Mouse (Mus musculus): ENCODE data around the gene Plcl2. TPM values are rescaled to one million over a fixed set of nuclear protein-coding genes. Genes with fewer than 3 reads are reported as not detected.

The Plcl2 gene
- total RNA-seq, 2 experiments from 2014 or later, result 51.0 to 57.3 TPM

DNA sequence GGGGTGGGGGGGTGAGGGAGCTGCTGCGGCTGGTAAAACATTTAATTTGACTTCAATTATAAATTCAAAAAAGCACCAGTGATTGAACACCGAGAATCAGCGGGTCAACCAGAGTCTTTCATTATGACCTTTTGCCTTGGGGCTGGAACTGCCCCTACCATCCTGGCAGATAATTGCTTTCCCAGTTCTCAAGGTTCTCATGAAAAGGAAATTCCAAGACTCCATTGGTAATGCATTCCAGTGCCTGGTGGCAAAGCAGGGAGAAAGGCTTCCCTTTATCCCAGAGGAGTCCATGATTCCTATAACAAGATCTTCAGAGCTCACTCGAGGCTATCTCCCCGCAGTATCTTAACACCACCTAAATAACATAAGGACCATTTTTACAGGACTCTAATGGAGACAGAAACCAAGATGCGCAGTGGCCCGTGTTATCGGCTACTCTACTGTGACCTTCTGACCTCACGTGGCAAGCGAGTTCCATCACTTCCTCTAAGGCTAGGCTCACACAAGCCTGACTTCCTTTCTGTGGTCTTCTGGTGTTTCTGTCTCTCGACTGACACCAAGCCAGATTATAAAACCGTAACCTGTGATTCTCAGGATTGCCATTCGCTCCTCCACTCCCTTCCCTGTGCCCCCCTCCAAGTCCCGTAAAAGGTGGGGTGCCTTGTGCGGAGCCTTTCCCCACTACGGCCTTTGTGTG lies 10.0 kb upstream of the Plcl2 start:
- no peak for DNase-seq (ENCODE audit: low spot score in 2 of 2)

- no peak for DNase-seq (ENCODE audit: low spot score in 2 of 2)
Measured at GRCm38 (mm10) chr17:50500806-50501205, 8.4 kb upstream of the Plcl2 start.

DNA sequence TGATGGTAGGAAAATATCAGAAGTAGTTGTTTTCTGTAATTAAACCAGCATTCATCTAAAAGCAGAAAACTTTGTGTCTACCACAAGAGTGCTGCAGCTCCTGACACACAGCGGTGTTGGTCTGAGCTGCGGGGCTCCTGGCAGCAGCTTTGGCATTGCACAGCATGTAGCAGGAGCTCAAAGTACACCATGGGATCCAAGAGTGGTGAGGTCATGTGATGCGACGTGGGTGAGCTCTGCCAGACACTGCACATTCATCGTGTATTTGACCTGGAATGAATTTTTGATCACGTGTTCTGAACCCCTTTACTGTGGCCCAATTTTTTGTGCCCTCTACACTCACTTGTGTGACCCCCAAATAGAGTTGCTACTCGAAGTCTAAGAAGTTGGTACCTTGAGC lies 6.1 kb upstream of the Plcl2 start:
- DNase-seq (ENCODE audit: low spot score in 2 of 2), result no peak

GRCm38 (mm10) chr17:50504070-50504846 lies 4.9 kb upstream of the Plcl2 start:
- no peak for DNase-seq (ENCODE audit: low spot score in 2 of 2)

- no peak for DNase-seq (ENCODE audit: low spot score in 2 of 2)
Measured at GRCm38 (mm10) chr17:50505910-50506634, 3.1 kb upstream of the Plcl2 start.

DNA sequence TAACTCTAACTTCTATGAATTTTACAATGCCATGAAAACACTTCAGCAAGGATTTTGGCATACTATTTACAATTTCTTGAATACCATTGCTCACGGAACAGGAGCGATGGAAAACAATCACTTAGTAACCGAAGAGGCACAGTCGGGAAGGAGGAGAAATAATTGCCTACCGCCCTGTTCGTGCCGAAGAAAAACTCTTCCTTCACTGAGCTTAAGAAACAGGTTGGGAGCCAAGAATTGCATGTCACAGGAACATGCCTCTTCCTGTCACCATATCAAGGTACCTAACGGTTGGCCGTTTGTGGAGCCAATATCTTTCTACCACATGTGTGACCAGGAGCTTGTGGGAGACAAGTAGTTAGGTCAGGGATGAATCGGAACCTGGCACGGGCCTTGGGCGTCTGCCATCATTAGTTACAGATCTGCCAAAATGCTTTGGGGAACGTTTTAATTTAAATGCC lies 2.3 kb upstream of the Plcl2 start:
- DNase-seq (ENCODE audit: low spot score in 2 of 2), result no peak

DNA sequence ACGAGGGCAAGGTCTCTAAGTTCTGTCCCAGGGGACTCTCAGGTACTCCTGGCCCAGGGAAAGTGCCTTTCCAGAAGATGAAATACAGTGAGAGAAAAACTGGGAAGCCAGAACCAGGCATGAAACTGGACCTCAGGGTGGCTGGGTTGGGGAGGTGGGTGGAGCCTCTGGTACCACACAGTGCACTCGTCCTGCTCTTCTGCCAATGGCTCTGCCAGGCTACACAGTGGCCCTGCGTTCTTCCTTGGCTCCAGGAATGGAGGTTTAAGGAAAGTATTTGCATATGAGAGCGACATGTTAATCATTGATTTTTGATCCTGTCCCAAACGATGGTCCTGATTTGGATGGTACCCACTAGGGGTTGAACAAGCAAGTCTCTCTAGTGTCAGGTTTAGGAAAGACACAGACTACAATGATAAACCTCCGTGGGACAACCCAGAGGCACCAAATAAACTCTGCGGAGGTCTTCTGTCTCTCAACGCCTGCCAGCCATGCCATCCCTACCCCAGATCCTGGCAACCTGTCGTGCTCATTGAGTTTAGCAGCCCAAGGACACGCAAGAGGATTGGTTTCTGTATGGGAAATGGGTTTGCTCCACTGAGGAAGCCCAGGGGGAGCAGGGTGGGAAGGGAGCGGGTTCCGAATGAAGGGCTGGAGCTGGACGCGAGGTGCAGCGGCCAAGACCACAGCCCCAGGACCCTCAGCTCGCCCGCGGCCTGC lies 988 bp upstream of the Plcl2 start:
- DNase-seq (ENCODE audit: low spot score in 2 of 2), result no peak

DNA sequence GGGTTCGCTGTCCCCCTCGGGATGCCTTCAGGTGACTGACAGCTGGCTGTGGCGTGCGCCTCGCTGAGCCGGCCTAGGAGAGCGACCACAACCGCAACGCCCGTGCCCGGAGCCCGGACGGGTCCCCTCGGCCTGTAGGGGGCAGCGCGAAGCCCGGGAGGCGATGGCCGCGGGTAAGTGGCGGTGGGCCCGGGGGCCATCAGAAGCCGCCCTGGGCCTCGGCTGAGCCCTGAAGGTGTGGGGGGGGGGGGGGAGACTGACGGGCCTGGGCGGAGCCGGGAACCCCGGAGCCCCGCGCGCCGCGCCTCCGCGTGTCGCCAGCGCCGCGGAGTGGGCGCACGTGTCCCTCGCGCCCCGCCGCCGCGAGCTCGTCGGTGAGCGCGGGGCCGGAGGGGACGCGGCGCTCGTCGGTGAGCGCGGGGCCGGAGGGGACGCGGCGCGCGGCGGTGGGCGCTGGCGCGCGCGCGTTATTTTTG lies 390 bp upstream of the Plcl2 start:
- peak; percentile 64 to 68 for DNase-seq (ENCODE audit: low spot score in 2 of 2)

DNA sequence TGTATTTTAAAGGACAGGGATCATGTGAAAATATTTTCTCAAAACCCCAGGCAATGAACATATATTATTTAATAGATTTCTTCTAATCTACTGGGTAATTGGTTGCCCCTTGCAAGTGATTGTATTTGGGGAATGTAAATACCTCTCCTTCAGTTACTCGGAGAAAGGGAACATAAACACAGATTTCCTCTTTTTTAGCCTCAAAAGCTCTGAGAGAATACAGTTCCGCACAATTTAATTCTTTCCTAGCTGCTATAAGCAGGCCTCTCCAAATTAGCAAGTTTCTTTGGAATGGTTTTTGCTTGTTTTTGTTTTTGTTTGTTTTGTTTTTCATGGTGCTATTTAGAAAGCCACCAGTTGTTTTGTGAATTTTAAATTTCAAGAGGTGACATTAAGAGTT lies 1.1 kb downstream of the Plcl2 start:
- DNase-seq (ENCODE audit: low spot score in 2 of 2), result no peak

DNA sequence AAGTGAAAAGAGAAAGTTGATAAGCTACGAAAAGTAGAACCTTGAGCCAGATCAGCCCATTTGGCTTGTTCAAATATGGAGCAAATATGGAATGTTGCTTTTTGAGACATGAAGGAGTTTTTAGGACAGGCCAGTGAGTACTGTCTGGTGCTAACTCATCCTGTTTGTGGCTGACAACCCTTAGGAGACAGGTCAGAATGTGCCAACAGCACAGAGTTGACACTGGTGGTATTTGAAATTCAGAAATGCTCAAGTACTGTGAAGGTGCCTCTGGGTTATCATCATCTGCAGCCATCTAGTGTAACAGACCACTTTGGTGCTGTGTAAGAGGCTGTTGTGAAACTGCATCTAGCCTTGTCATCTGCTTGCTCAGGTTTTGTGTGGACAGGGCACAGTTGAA lies 1.5 kb downstream of the Plcl2 start:
- DNase-seq (ENCODE audit: low spot score in 2 of 2), result no peak

- no peak for DNase-seq (ENCODE audit: low spot score in 2 of 2)
Measured at GRCm38 (mm10) chr17:50512222-50512621, 3.0 kb downstream of the Plcl2 start.

DNA sequence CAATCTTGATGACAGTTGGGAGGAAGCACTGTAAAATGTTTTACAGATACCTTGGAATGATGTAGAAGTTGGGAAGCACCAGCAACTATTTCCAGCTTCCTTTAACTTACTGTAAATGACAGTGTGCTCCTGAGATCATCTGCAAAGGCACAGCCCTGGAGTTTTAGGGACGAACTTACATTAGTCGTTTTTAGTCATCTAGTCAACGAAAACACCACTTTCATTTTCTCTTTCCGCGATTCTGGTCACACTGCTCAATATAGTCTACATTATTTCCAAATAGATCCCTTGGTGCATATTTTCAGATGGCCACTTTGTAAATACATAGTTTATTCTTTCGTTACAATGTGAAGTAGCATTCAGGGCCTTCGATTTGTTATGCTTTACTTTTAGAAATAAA lies 3.6 kb downstream of the Plcl2 start:
- no peak for DNase-seq (ENCODE audit: low spot score in 2 of 2)

DNA sequence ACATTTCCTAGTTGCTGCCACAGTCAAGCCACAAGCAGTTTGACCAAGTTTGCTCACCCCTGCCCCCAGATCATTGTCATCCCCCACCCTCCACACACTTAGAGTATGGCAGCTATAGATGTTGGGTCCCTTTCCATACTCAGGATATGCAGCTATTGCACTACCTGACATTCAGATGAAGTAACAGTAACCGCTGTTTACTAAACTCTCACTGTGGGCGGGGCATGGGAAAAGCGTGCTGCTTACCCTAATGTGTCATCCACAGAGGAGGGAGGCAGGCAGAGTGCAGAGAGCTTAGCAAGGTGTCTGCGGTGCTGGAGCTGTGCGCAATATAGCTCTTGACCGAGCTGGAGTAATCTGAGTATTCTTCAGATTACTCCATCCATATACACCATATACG lies 4.2 kb downstream of the Plcl2 start:
- DNase-seq (ENCODE audit: low spot score in 2 of 2), result no peak

DNA sequence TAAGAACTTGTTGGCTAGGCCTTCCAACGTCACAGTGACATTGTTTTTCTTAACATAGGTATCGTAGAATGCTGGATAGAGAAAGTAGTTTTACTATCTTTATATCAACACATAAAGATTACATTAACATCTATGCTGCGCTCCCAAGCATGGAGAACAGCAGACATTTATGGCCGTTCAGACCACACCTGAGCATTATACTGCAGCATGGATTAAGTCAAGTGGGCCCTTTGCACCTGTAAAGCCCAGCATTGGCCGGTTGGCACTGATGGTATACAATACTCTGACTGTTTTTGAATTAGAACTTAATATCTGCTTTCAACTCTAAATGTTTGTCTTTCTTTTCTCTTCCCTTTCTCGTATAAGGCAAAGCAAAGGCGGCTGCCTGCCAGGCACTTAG lies 4.8 kb downstream of the Plcl2 start:
- DNase-seq (ENCODE audit: low spot score in 2 of 2), result no peak

GRCm38 (mm10) chr17:50515926-50516325 lies 6.7 kb downstream of the Plcl2 start:
- no peak for DNase-seq (ENCODE audit: low spot score in 2 of 2)

DNA sequence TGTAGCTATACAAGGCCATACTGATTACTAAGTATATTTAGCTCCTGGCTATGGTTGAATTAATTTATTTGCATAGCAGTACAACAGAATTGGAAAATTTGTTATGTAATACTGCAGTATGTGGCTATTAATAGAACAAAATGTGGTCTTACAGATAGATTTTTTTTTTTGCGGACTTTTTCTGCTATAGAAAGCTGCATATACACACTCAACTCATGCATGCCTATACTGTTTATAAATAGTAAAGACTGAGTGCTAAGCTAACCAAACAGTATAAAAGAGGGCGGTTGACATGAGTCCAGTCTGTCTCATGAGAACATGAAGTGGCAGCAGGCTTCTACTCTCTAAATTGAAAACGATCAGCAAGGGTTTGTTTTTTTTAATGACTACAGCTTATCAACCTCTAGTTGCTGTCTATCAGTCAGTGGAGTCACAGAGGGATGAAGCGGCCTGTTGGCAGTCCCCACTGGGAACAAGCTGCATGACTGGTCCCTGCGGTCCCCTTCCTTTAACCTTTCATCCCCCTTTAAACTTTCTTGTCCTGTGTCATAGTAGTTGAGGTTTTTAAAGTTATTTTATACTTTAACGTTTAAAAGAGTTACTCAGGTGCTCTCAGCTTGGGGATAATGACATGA lies 8.7 kb downstream of the Plcl2 start:
- DNase-seq (ENCODE audit: low spot score in 2 of 2), result no peak

DNA sequence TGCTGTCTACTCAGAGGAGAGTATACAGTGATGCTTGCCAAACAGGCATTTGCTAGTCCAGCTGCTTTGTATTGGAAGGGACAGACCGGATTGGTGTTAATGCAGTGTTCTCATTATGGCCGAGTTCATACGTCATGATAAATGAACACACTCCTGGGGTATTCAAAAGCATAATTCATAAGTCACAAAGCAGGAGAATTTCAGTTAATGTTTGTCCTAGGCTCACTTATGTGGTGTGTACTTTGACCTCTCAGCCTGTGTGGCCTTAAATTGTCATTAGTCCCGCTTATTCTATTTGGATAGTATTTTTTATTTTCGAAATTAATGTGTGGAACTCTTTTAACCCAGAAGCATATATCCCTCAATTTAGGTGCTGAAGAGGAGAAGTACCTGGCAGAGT lies 10.4 kb downstream of the Plcl2 start:
- no peak for DNase-seq (ENCODE audit: low spot score in 2 of 2)

DNA sequence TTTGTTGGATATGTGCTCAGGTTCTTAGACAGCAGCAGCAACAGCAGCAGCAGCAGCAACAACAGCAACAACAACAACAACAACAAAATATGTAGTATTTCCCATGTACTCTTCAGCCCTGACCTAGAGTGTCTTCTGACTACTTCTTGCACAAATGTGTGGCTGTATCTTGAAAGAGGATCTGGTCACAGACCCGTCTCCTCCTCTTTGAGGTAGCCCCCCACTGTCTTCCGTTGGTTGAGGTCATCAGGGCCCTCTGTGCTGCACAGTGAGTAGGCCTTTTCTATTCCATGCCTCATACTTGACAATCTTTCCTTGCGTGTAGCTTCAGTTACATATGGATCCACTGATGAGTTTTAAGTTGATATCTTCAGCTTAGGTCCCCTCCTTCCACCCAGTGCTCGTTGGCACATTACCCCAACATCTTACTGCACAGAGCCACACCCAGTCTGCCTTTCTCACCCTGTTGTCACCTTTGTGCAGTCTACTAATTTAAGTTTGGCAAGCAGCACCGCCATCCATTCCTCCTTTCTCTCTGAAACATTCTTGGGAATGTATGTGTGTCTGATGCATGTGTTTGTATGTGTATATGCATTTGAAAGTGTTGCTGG lies 13.4 kb downstream of the Plcl2 start:
- DNase-seq (ENCODE audit: low spot score in 2 of 2), result no peak

DNA sequence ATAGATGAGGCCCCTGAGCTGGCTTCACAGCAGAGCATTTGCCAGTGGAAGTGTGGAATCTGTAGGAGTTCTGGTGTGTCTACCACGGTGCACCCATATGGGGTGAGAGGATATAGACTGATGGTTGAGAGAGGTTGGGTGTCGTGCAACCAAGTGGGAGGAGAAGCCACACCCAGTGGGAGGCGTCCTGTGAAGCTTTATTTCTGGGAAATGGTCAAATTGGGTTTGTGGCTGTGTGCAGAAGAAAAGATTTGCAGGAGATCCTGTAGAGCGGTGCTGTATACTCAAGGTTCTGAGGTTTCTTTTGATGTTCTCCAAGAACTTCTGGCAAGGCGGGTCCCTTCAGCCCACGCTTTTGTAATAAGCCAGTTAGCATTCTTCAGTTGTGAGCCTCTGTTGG lies 15.8 kb downstream of the Plcl2 start:
- DNase-seq (ENCODE audit: low spot score in 2 of 2), result no peak

GRCm38 (mm10) chr17:50525821-50526220 lies 16.6 kb downstream of the Plcl2 start:
- DNase-seq (ENCODE audit: low spot score in 2 of 2), result peak in 1 of 2 experiments; percentile 19

Data from layer of hippocampus, postnatal 14 days (tissue).